Mouse (Mus musculus) intestine, embryonic 15.5 days (tissue): ENCODE data around the gene Adamts8. TPM values are rescaled to one million over a fixed set of nuclear protein-coding genes. Genes with fewer than 3 reads are reported as not detected.

ENCODE experiments used
- ATAC-seq: fragments of 200-750 bp; cut with Nextera tagmentation; 2 replicates; pipeline ENCODE4 v1.8.0; 2017; ENCODE audit warnings: moderate TSS enrichment, moderate library complexity
- H3K27ac ChIP-seq: fragments of 300-500 bp; sonication (generic); 2 replicates; pipeline ENCODE4 v1.5.1; 2015; ENCODE audit warnings: mild to moderate bottlenecking, inconsistent platforms
- H3K27me3 ChIP-seq: fragments of 300-500 bp; sonication (generic); replicated peaks from 2 replicates; pipeline ENCODE4 v1.6.1; 2015; ENCODE audit warnings: inconsistent platforms
- H3K36me3 ChIP-seq: fragments of 300-500 bp; sonication (generic); 2 replicates; pipeline ENCODE4 v1.6.1; 2015; ENCODE audit warnings: inconsistent platforms
- H3K4me1 ChIP-seq: fragments of 300-500 bp; sonication (generic); replicated peaks from 2 replicates; pipeline ENCODE4 v1.6.1; 2015; ENCODE audit warnings: inconsistent platforms
- H3K4me2 ChIP-seq: fragments of 300-500 bp; sonication (generic); replicated peaks from 2 replicates; pipeline ENCODE4 v1.6.1; 2015; ENCODE audit warnings: mild to moderate bottlenecking, inconsistent platforms
- H3K4me3 ChIP-seq: fragments of 300-500 bp; sonication (generic); replicated peaks from 2 replicates; pipeline ENCODE4 v1.5.1; 2015; ENCODE audit warnings: inconsistent platforms
- H3K9ac ChIP-seq: fragments of 300-500 bp; sonication (generic); 2 replicates; pipeline ENCODE4 v1.6.1; 2015; ENCODE audit warnings: inconsistent platforms
- H3K9me3 ChIP-seq: fragments of 300-500 bp; sonication (generic); 2 replicates; pipeline ENCODE4 v1.6.1; 2016; ENCODE audit warnings: inconsistent platforms
- WGBS: fragments of 180-500 bp; shearing (Covaris S2); methylation state at CpG from one replicate; pipeline ENCODE4 v1.1.7; 2015; 5-methylcytosine and 5-hydroxymethylcytosine counted together
- polyA plus RNA-seq: library from polyadenylated mRNA; unstranded; fragments of >200 nt; fragmentation: Nextera tagmentation; extraction: Ambion mirVana; gene quantifications from 2 replicates; pipeline ENCODE4 v1.2.1, GENCODE M21; 2015

Adamts8 gene
- polyA plus RNA-seq, 1 experiment from 2014 or later, result 14.0 TPM

GRCm38 (mm10) chr9:30910491-30910890 lies 31.9 kb upstream of the Adamts8 start:
- no peak overlapping the region for H3K4me2 ChIP-seq
- no peak overlapping the region for H3K27ac ChIP-seq
- no peaks in the 10 kb centered on the region for H3K4me1 ChIP-seq
- no peaks in the 10 kb centered on the region for H3K27me3 ChIP-seq
- no peaks in the 10 kb centered on the region for H3K9me3 ChIP-seq
- no peaks in the 10 kb centered on the region for H3K36me3 ChIP-seq
- ATAC-seq, result no peak
- no peak overlapping the region for H3K4me3 ChIP-seq
- 78% methylated on average over 5 of the region's 5 CpGs for WGBS
- H3K9ac ChIP-seq, result no peak overlapping the region

GRCm38 (mm10) chr9:30912161-30912560 lies 30.2 kb upstream of the Adamts8 start:
- H3K4me1 ChIP-seq, result no peaks in the 10 kb centered on the region
- H3K9me3 ChIP-seq, result no peaks in the 10 kb centered on the region
- H3K4me3 ChIP-seq, result no peak overlapping the region
- no peak overlapping the region for H3K27ac ChIP-seq
- H3K9ac ChIP-seq, result no peak overlapping the region
- H3K4me2 ChIP-seq, result no peak overlapping the region
- no peaks in the 10 kb centered on the region for H3K27me3 ChIP-seq
- WGBS, result 52% methylated on average over 3 of the region's 3 CpGs
- no peaks in the 10 kb centered on the region for H3K36me3 ChIP-seq
- no peak for ATAC-seq

GRCm38 (mm10) chr9:30913429-30913828 lies 28.9 kb upstream of the Adamts8 start:
- Histone ChIP-seq H3K27me3 (no peaks in the 10 kb centered on the region), H3K36me3 (no peaks in the 10 kb centered on the region), H3K4me2 (no peak overlapping the region), H3K27ac (no peak overlapping the region), H3K4me1 (no peaks in the 10 kb centered on the region), H3K4me3 (no peak overlapping the region), H3K9me3 (no peaks in the 10 kb centered on the region), H3K9ac (no peak overlapping the region)
- WGBS, result 50% methylated on average over 3 of the region's 3 CpGs
- no peak for ATAC-seq

- H3K36me3 ChIP-seq, result no peaks in the 10 kb centered on the region
- H3K27me3 ChIP-seq, result no peaks in the 10 kb centered on the region
- H3K9ac ChIP-seq, result no peak overlapping the region
- H3K9me3 ChIP-seq, result no peaks in the 10 kb centered on the region
- 69% methylated on average over 2 of the region's 2 CpGs for WGBS
- no peak for ATAC-seq
- H3K4me3 ChIP-seq, result no peak overlapping the region
- H3K4me2 ChIP-seq, result no peak overlapping the region
- no peak overlapping the region for H3K27ac ChIP-seq
- peaks cover 2% of the 10 kb centered on the region; the same call in 1 of the 2 replicates for H3K4me1 ChIP-seq
Measured at GRCm38 (mm10) chr9:30914241-30914640, 28.1 kb upstream of the Adamts8 start.

- Histone ChIP-seq H3K27me3 (peaks cover 12% of the 10 kb centered on the region), H3K4me1 (peaks cover 7% of the 10 kb centered on the region; the same call in 1 of the 2 replicates), H3K9me3 (no peaks in the 10 kb centered on the region), H3K4me2 (no peak overlapping the region), H3K9ac (no peak overlapping the region), H3K36me3 (no peaks in the 10 kb centered on the region), H3K27ac (no peak overlapping the region), H3K4me3 (no peak overlapping the region)
- 71% methylated on average over 6 of the region's 6 CpGs for WGBS
- no peak for ATAC-seq
Measured at GRCm38 (mm10) chr9:30916266-30916968, 25.9 kb upstream of the Adamts8 start.

GRCm38 (mm10) chr9:30918466-30919356 lies 23.7 kb upstream of the Adamts8 start:
- H3K27me3 ChIP-seq, result peaks cover 33% of the 10 kb centered on the region
- 0 out of 2 replicates have a peak overlapping the region, but pooled peaks have one; percentile 39 for H3K27ac ChIP-seq
- H3K36me3 ChIP-seq, result no peaks in the 10 kb centered on the region
- H3K4me1 ChIP-seq, result peaks cover 18% of the 10 kb centered on the region; the same call in 1 of the 2 replicates
- peak overlapping the region; percentile 42 for H3K4me2 ChIP-seq
- H3K9me3 ChIP-seq, result no peaks in the 10 kb centered on the region
- peak; percentile 44; the same call in 1 of the 2 replicates for ATAC-seq
- H3K9ac ChIP-seq, result no peak overlapping the region
- WGBS, result 41% methylated on average over 12 of the region's 12 CpGs
- H3K4me3 ChIP-seq, result no peak overlapping the region

- no peak overlapping the region for H3K9ac ChIP-seq
- H3K4me3 ChIP-seq, result no peak overlapping the region
- H3K27me3 ChIP-seq, result peaks cover 33% of the 10 kb centered on the region
- no peaks in the 10 kb centered on the region for H3K9me3 ChIP-seq
- H3K36me3 ChIP-seq, result no peaks in the 10 kb centered on the region
- peak overlapping the region; percentile 32; the same call in 1 of the 2 replicates for H3K27ac ChIP-seq
- WGBS, result 67% methylated on average over 9 of the region's 9 CpGs
- peak overlapping the region; percentile 42 for H3K4me2 ChIP-seq
- ATAC-seq, result no peak
- H3K4me1 ChIP-seq, result peaks cover 18% of the 10 kb centered on the region; the same call in 1 of the 2 replicates
Measured at GRCm38 (mm10) chr9:30919686-30920085, 22.7 kb upstream of the Adamts8 start.

- no peak overlapping the region for H3K9ac ChIP-seq
- no peaks in the 10 kb centered on the region for H3K9me3 ChIP-seq
- 0 out of 2 replicates have a peak overlapping the region, but pooled peaks have one; percentile 58 for H3K4me3 ChIP-seq
- H3K27ac ChIP-seq, result no peak overlapping the region
- H3K36me3 ChIP-seq, result no peaks in the 10 kb centered on the region
- peak overlapping the region; percentile 98 for H3K4me2 ChIP-seq
- H3K4me1 ChIP-seq, result peaks cover 18% of the 10 kb centered on the region; the same call in 1 of the 2 replicates
- no peak for ATAC-seq
- 35% methylated on average over 6 of the region's 6 CpGs for WGBS
- peaks cover 33% of the 10 kb centered on the region for H3K27me3 ChIP-seq
Measured at GRCm38 (mm10) chr9:30920736-30921135, 21.6 kb upstream of the Adamts8 start.

- WGBS, result 6% methylated on average over 56 of the region's 56 CpGs
- no peak for ATAC-seq
- H3K4me3 ChIP-seq, result peak overlapping the region; percentile 58
- H3K9ac ChIP-seq, result peak overlapping the region; percentile 44
- peaks cover 18% of the 10 kb centered on the region; the same call in 1 of the 2 replicates for H3K4me1 ChIP-seq
- H3K36me3 ChIP-seq, result no peaks in the 10 kb centered on the region
- no peak overlapping the region for H3K27ac ChIP-seq
- H3K4me2 ChIP-seq, result peak overlapping the region; percentile 98
- H3K27me3 ChIP-seq, result peaks cover 33% of the 10 kb centered on the region
- H3K9me3 ChIP-seq, result no peaks in the 10 kb centered on the region
Measured at GRCm38 (mm10) chr9:30921261-30922103, 20.9 kb upstream of the Adamts8 start.

- Histone ChIP-seq H3K9ac (peak within 1 kb of the TSS; percentile 44), H3K4me1 (peaks cover 18% of the 10 kb centered on the region; the same call in 1 of the 2 replicates), H3K36me3 (no peaks in the 10 kb centered on the region), H3K9me3 (no peaks in the 10 kb centered on the region), H3K27ac (0 out of 2 replicates have a peak within 1 kb of the TSS, but pooled peaks have one; percentile 13), H3K4me3 (peak within 1 kb of the TSS; percentile 58), H3K4me2 (peak within 1 kb of the TSS; percentile 98), H3K27me3 (peaks cover 33% of the 10 kb centered on the region)
- 0% methylated on average over 47 of the region's 47 CpGs for WGBS
- peak; percentile 91 for ATAC-seq
Measured at GRCm38 (mm10) chr9:30922197-30922894, 20.0 kb upstream of the Adamts8 start, which contains the start of gene Adamts15. Adamts15 (minus strand) TSS chr9:30922452.

GRCm38 (mm10) chr9:30928759-30929158 lies 13.6 kb upstream of the Adamts8 start:
- no peak overlapping the region for H3K4me3 ChIP-seq
- no peaks in the 10 kb centered on the region for H3K4me1 ChIP-seq
- WGBS, result 80% methylated on average over 2 of the region's 2 CpGs
- H3K9ac ChIP-seq, result no peak overlapping the region
- no peak for ATAC-seq
- no peak overlapping the region for H3K4me2 ChIP-seq
- no peaks in the 10 kb centered on the region for H3K9me3 ChIP-seq
- H3K36me3 ChIP-seq, result no peaks in the 10 kb centered on the region
- H3K27me3 ChIP-seq, result no peaks in the 10 kb centered on the region
- no peak overlapping the region for H3K27ac ChIP-seq
